Comparison of ENCODE assay signal across 11 mouse cellular contexts in the genomic region with DNA sequence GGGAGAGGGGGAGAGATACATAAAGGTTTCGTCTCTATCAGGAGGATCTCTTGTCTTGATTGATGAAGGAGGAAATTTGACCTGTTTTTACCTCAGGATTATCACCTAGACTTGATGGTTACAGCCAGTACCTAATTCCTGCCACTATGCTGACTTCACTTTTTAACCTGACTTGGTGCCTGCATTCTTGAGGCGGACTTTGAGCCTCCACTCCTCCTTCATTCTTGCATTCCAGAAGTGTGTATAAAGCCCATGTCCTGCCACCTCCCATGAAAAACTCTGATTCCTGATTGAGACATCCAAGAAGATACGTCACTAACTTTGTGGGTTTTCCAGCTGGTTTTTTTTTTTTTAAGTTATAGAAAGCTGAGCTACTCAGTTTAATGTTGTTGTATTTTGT. TPM values are rescaled to one million over a fixed set of nuclear protein-coding genes. Genes with fewer than 3 reads are reported as not detected.
A peak's percentile ranks its signal among the peaks of the same experiment; 100 is the strongest.
DNase-seq lines count a peak whose midpoint lies in the region; ATAC-seq and TF ChIP-seq lines count a peak whose summit lies in the region.
"Had no signal": no experiment of that assay in that cellular context is flagged by ENCODE, and none has a peak within 500 bp of the region (broad histone marks: within the 10 kb centered on the region; RNA-seq: fewer than 3 reads in every experiment).

No protein-coding gene starts in this region.

- H3K9ac ChIP-seq in heart, embryonic 14.5 days (ENCODE audit: low read length): peak overlapping the region; percentile 94; the same call in 1 of the 2 replicates
- no peak overlapping the region for H3K9ac ChIP-seq in heart, embryonic 11.5 days (ENCODE audit: low read depth, low read length)

- peak overlapping the region; percentile 97; the same call in 1 of the 2 replicates for H3K4me2 ChIP-seq in heart, embryonic 14.5 days (ENCODE audit: low read length)
- H3K4me2 ChIP-seq in heart, embryonic 11.5 days: no peak overlapping the region

- POLR2A ChIA-PET in Patski (lab: Charles Lee): interaction anchor here (0.7 kb wide), 1 partner anchor 85 kb away, joined by 3 read pairs; no protein-coding TSS in a partner anchor

- H3K9me3 ChIP-seq in heart, embryonic 14.5 days (ENCODE audit: control insufficient read depth, low read length): no peaks in the 10 kb centered on the region
- no peaks in the 10 kb centered on the region for H3K9me3 ChIP-seq in heart, embryonic 11.5 days (replicated peaks; ENCODE audit: control insufficient read depth, low read length)
- H3K9me3 ChIP-seq: liver, embryonic 12.5 days had no signal

- H3K36me3 ChIP-seq in heart, embryonic 14.5 days (ENCODE audit: control insufficient read depth, insufficient read depth, low read length): no peaks in the 10 kb centered on the region
- no peaks in the 10 kb centered on the region for H3K36me3 ChIP-seq in heart, embryonic 11.5 days (ENCODE audit: control insufficient read depth, insufficient read depth, low read length)
- H3K36me3 ChIP-seq: G1E; liver, embryonic 12.5 days had no signal

- CTCF ChIA-PET in Patski (lab: Charles Lee): interaction anchor here (1.1 to 1.4 kb wide), 6 partner anchors 23 to 76 kb away, joined by 3 to 4 read pairs (median 4); no protein-coding TSS in a partner anchor

- WGBS in heart, embryonic 14.5 days: 59% methylated on average over 3 of the region's 3 CpGs
- 40% methylated on average over 3 of the region's 3 CpGs for WGBS in heart, embryonic 11.5 days (ENCODE audit: insufficient replicate concordance)

- no peaks in the 10 kb centered on the region for H3K27me3 ChIP-seq in heart, embryonic 14.5 days (ENCODE audit: control insufficient read depth, insufficient read depth, low read length)
- H3K27me3 ChIP-seq in heart, embryonic 11.5 days (ENCODE audit: control insufficient read depth, insufficient read depth, low read length): no peaks in the 10 kb centered on the region
- no peaks in the 10 kb centered on the region for H3K27me3 ChIP-seq in Patski

- peak overlapping the region in 1 of 2 experiments; percentile 91; a peak in 1 of 4 replicates for H3K4me3 ChIP-seq in heart, embryonic 14.5 days (ENCODE audit: control insufficient read depth in 1 of 2, insufficient read depth in 1 of 2, low read depth in 1 of 2, low read length in 2 of 2)
- no peak overlapping the region for H3K4me3 ChIP-seq in heart, embryonic 11.5 days (ENCODE audit: low read depth, low read length)
- no peak overlapping the region for H3K4me3 ChIP-seq in layer of hippocampus, adult 2 months

- no peak for DNase-seq in Patski (ENCODE audit: low read depth, low spot score)
- peak; percentile 70 for DNase-seq in kidney, adult 11 months
- DNase-seq in mesoderm, embryonic 11.5 days (ENCODE audit: low read depth, low spot score): peak; percentile 37
- no peak for DNase-seq in layer of hippocampus, adult 2 months (ENCODE audit: low spot score in 2 of 2)
- no peak for DNase-seq in B cell, adult 2 months
- DNase-seq: heart, postnatal 4 days had no signal

- no peak for ATAC-seq in heart, embryonic 14.5 days (ENCODE audit: insufficient number of reproducible peaks, insufficient read depth, low FRiP score, low read depth)
- no peak for ATAC-seq in heart, embryonic 11.5 days (replicated peaks; ENCODE audit: insufficient number of reproducible peaks, low FRiP score, low TSS enrichment)
- peak; percentile 62 for ATAC-seq in Patski
- ATAC-seq in monocyte, adult 5-6 weeks (replicated peaks; ENCODE audit: insufficient number of reproducible peaks, low FRiP score, low TSS enrichment, poor library complexity, severe bottlenecking): no peak
- ATAC-seq: liver, embryonic 12.5 days had no signal

- H3K4me1 ChIP-seq in heart, embryonic 14.5 days (ENCODE audit: control insufficient read depth in 2 of 2, insufficient read depth in 2 of 2, low read length in 2 of 2): peaks cover 8 to 12% of the 10 kb centered on the region in 2 experiments; a peak in 3 of 4 replicates
- peaks cover 11% of the 10 kb centered on the region; the same call in 1 of the 2 replicates for H3K4me1 ChIP-seq in heart, embryonic 11.5 days (ENCODE audit: control insufficient read depth, insufficient read depth, low read length)

- H3K27ac ChIP-seq in heart, embryonic 14.5 days (replicated peaks in 1 of 2; ENCODE audit: control insufficient read depth in 1 of 2, insufficient read depth in 1 of 2, low read depth in 2 of 2, low read length in 2 of 2): no peak overlapping the region
- no peak overlapping the region for H3K27ac ChIP-seq in heart, embryonic 11.5 days (ENCODE audit: low read depth, low read length)
- H3K27ac ChIP-seq in layer of hippocampus, adult 2 months: no peak overlapping the region
- H3K27ac ChIP-seq: liver, embryonic 12.5 days had no signal

- in situ Hi-C loops in Patski (cut with MboI; ENCODE audit: low pct_unique_long_range_greater_than_20kb): no loop called here

- no peak for TF ChIP-seq CTCF in Patski (IDR thresholded peaks at IDR 0.05)
- no peak for TF ChIP-seq CTCF in layer of hippocampus, adult 2 months (conservative IDR thresholded peaks at IDR 0.05)

RNA-seq across cellular contexts. Expression of a gene that starts 1.3 kb away (rescaled TPM):
- polyA plus RNA-seq in heart, embryonic 14.5 days (2014; fragmentation: Nextera tagmentation; extraction: Ambion mirVana): 18.2 and 18.9 TPM in 2 replicates
- 11.2 and 13.4 TPM in 2 replicates for polyA plus RNA-seq in heart, embryonic 11.5 days (2014; fragmentation: Nextera tagmentation; extraction: Ambion mirVana)
- 27.4 TPM for polyA plus RNA-seq in Patski (2021)
- 1 to 10 TPM; 8.4 to 9.1 TPM for total RNA-seq in layer of hippocampus, adult 2 months (2021)
- total RNA-seq in monocyte, adult 5-6 weeks (2017): 4.6 to 6.6 TPM (median 4.8 TPM) in 3 replicates
- polyA plus RNA-seq: G1E had no signal

Comparison
In these comparisons a context has a peak if more than half of its experiments do, and no peak if none do; other contexts are left out.
1. DNase-seq: peak in kidney, adult 11 months (single experiment) and mesoderm, embryonic 11.5 days (single experiment); none in Patski (single experiment), layer of hippocampus, adult 2 months (0 of 2) and B cell, adult 2 months (0 of 2).